Mouse (Mus musculus) layer of hippocampus, adult 6 months (tissue): Measurements from ENCODE around the gene 1700025G04Rik. TPM values are rescaled to one million over a fixed set of nuclear protein-coding genes. Genes with fewer than 3 reads are reported as not detected.

Experiments used
- long read RNA-seq, 2 experiments: library from polyadenylated mRNA; unstranded; transcript quantifications; one replicate each; pipeline ENCODE4 v2.0.0; 2019 to 2020
- polyA plus RNA-seq: library from polyadenylated mRNA; unstranded; fragments of <200 nt; fragmentation: Nextera tagmentation; gene quantifications from 2 replicates; pipeline ENCODE4 v1.2.3, GENCODE M21; 2021

1700025G04Rik gene
- polyA plus RNA-seq: 7.3 and 7.9 TPM in 2 replicates
- long read RNA-seq, experiment 1, full-length matches to known transcripts: 2 of 13 reads
- long read RNA-seq, experiment 1, partial matches to known transcripts: 1 of 13 reads
- long read RNA-seq, experiment 1, other reads (novel, unspliced or antisense): 10 of 13 reads
- long read RNA-seq, experiment 2, full-length matches to known transcripts: 29 of 57 reads
- long read RNA-seq, experiment 2, partial matches to known transcripts: 1 of 57 reads
- long read RNA-seq, experiment 2, other reads (novel, unspliced or antisense): 27 of 57 reads

DNA sequence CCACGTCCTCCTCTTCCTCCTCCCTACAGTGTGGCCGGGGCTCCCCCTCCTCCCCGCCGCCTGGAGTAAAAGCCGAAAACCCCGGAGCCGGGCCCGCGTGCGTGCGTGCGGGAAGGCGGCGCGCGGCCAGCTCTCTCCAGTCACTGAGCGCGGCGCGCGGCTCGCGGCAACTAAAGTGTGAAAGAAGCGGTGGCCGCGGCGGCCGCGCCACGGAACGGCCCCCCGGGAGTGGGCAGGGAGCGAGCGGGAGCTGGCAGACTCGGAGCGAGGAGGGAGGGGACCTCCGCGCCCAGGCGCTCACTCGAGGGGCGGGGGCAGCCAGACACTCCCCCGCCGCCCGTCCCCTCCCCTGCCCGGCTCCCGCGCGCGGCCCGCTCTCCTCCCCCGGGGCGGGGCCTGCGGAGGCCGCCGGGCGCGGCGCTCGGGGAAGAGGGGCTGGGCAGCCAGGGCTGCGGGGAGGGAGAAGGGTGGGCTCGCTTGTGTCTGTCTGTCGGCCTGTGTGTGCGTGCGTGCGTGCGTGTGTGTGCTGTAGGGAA lies at the start of gene 1700025G04Rik:
1700025G04Rik (minus strand) TSS at position 108 of the 536 bp plus-strand sequence.

